Mouse (Mus musculus): Measurements from ENCODE around the gene Nlgn3. TPM values are rescaled to one million over a fixed set of nuclear protein-coding genes. Genes with fewer than 3 reads are reported as not detected.

Gene Nlgn3
- total RNA-seq (2014; rRNA removed; ENCODE audit: low replicate concordance) (0.34 and 0.54 TPM in 2 replicates), polyA plus RNA-seq (2015; fragmentation: Nextera tagmentation; extraction: Ambion mirVana) (0.65 and 0.67 TPM in 2 replicates)

DNA sequence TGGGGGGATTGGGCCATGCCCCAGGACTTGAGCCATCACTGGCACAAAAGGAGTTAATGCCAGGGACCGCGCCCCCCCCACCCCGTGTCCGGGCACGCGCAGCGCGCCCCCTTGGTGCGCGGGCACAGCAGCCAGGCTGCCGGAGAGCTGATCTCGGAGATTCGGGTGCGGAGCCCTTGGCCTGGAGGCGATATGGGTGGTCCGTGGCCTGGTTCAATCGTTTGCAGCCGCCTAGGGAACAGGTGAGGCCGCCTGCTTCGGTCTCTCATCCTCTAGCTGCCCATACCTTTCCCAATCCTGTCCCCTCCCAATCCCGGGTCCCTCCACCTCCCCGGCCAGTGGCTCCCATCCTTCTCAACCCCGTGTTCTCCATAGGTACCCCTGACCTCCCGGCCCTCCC is at the start of gene Nlgn3:
Nlgn3 (plus strand) TSS at position 114 of the 400 bp plus-strand sequence.
- Histone ChIP-seq H3K4me3 (ENCODE audit: low read depth, low read length) (peak within 1 kb of the TSS; percentile 22), H3K36me3 (replicated peaks; ENCODE audit: control insufficient read depth, insufficient read depth, low read length) (0 out of 2 replicates have a peak, but pooled peaks cover 3% of the 10 kb centered on the region), H3K27ac (ENCODE audit: low read depth) (no peak within 1 kb of the TSS), H3K27me3 (ENCODE audit: control insufficient read depth, insufficient read depth, low read length) (no peaks in the 10 kb centered on the region), H3K9ac (replicated peaks; ENCODE audit: low read depth, low read length) (no peak within 1 kb of the TSS), H3K4me1 (ENCODE audit: control insufficient read depth, insufficient read depth) (no peaks in the 10 kb centered on the region), H3K9me3 (replicated peaks; ENCODE audit: control insufficient read depth, low read length) (no peaks in the 10 kb centered on the region), H3K4me2 (ENCODE audit: low read depth, low read length) (peak within 1 kb of the TSS; percentile 53)
- no peak for ATAC-seq (ENCODE audit: insufficient read depth, low read depth)
- TF ChIP-seq CTCF (IDR thresholded peaks at IDR 0.05; ENCODE audit: low read depth) (no peak), EP300 (IDR thresholded peaks at IDR 0.05; ENCODE audit: low read depth) (no peak)
- DNase-seq (ENCODE audit: low spot score): no peak
- WGBS: 18% methylated on average over 9 of the region's 24 CpGs

DNA sequence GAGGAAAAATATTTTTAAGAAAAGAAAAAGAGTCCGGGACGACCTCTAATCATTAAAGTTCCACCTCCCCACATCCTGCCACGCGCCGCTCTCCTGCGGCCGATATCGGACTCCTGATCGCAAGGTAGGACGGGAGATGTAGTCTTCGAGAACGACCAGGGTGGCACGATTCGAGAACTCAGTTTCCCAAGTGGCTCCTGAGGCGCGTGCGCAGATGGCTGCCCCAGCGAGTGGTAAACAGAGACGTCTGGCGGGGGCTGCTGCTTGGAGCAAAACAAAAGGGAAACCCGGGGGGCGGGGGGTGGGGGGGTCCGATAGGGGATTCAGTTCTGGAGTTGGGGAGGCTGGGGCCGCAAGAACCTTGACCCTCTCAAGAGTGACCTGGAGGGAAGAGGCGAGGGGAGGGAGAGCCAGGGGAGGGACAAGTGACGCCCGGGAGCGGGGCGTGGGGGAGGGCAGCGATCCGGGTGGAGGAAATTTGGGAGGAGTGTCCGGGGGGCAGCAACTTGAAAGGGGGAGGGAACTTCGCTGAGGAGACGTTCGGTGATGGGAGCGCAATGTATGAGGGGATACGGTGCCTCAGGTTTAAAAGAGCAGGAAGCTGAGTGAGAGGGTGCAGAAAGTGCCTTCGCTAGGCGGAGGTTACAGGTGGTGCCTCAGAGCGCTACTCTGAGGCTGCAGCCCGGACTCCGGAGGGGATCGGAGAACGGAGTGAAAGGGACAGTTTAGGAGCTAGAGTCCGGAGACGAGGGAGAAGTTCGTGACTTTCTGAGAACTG is 44.8 kb upstream of the Nlgn3 start, which contains the start of gene Foxo4:
Foxo4 (plus strand) TSS at position 577 of the 778 bp plus-strand sequence.
- peak within 1 kb of the TSS; percentile 64 for H3K9ac ChIP-seq (replicated peaks; ENCODE audit: low read depth, low read length)
- H3K4me2 ChIP-seq (ENCODE audit: low read depth, low read length): peak within 1 kb of the TSS; percentile 85
- DNase-seq (ENCODE audit: low spot score) (peak; percentile 79), ATAC-seq (ENCODE audit: insufficient read depth, low read depth) (peak; percentile 94)
- H3K27ac ChIP-seq (ENCODE audit: low read depth): peak within 1 kb of the TSS; percentile 65
- H3K4me1 ChIP-seq (ENCODE audit: control insufficient read depth, insufficient read depth): no peaks in the 10 kb centered on the region
- H3K27me3 ChIP-seq (ENCODE audit: control insufficient read depth, insufficient read depth, low read length): no peaks in the 10 kb centered on the region
- 17% methylated on average over 47 of the region's 47 CpGs for WGBS
- no peak for TF ChIP-seq CTCF (IDR thresholded peaks at IDR 0.05; ENCODE audit: low read depth)
- no peak for TF ChIP-seq EP300 (IDR thresholded peaks at IDR 0.05; ENCODE audit: low read depth)
- peaks cover 10% of the 10 kb centered on the region for H3K36me3 ChIP-seq (replicated peaks; ENCODE audit: control insufficient read depth, insufficient read depth, low read length)
- H3K9me3 ChIP-seq (replicated peaks; ENCODE audit: control insufficient read depth, low read length): no peaks in the 10 kb centered on the region
- H3K4me3 ChIP-seq (ENCODE audit: low read depth, low read length): peak within 1 kb of the TSS; percentile 57

DNA sequence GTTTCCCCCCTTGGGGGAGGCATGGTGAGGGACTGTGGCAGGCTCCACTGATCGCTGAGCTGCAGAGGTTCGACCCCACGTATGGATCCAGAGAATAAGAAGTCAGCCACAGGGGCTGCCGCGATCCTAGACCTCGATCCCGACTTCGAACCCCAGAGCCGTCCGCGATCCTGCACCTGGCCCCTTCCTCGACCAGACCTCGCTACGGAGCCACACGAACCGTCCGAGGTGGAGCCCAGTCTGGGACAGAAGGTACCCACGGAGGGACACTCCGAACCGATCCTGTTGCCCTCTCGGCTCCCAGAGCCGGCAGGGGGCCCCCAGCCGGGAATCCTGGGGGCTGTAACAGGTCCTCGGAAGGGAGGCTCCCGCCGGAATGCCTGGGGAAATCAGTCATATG is 44.2 kb upstream of the Nlgn3 start:
- Histone ChIP-seq H3K4me3 (ENCODE audit: low read depth, low read length) (peak overlapping the region; percentile 57), H3K36me3 (replicated peaks; ENCODE audit: control insufficient read depth, insufficient read depth, low read length) (peaks cover 10% of the 10 kb centered on the region), H3K9me3 (replicated peaks; ENCODE audit: control insufficient read depth, low read length) (no peaks in the 10 kb centered on the region), H3K27ac (ENCODE audit: low read depth) (peak overlapping the region; percentile 65), H3K9ac (replicated peaks; ENCODE audit: low read depth, low read length) (peak overlapping the region; percentile 64), H3K4me1 (ENCODE audit: control insufficient read depth, insufficient read depth) (no peaks in the 10 kb centered on the region), H3K27me3 (ENCODE audit: control insufficient read depth, insufficient read depth, low read length) (no peaks in the 10 kb centered on the region), H3K4me2 (ENCODE audit: low read depth, low read length) (peak overlapping the region; percentile 85)
- TF ChIP-seq CTCF (IDR thresholded peaks at IDR 0.05; ENCODE audit: low read depth) (no peak), EP300 (IDR thresholded peaks at IDR 0.05; ENCODE audit: low read depth) (no peak)
- ATAC-seq (ENCODE audit: insufficient read depth, low read depth): no peak
- WGBS: 15% methylated on average over 26 of the region's 26 CpGs
- no peak for DNase-seq (ENCODE audit: low spot score)

DNA sequence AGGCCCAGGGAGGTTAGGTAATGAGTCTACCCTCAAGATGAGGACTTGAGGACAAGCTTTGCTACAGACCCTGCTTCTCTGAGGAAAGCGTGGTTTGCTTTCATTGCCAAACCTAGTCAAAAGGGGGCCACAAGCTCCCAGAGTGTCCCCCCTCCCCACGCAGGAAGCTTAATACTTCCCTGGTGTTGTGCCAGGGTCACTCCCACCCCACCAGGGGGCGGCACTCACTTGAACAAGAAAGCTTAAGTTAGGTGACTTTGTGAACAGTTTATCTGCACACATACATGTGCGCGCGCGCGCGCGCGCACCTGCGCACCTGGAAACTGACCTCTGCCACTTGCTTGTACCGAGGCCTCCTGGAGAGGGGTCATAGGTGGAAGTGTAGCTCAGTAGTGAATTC is 42.4 kb upstream of the Nlgn3 start:
- WGBS: 82% methylated on average over 13 of the region's 13 CpGs
- ATAC-seq (ENCODE audit: insufficient read depth, low read depth): no peak
- H3K4me2 ChIP-seq (ENCODE audit: low read depth, low read length): no peak overlapping the region

DNA sequence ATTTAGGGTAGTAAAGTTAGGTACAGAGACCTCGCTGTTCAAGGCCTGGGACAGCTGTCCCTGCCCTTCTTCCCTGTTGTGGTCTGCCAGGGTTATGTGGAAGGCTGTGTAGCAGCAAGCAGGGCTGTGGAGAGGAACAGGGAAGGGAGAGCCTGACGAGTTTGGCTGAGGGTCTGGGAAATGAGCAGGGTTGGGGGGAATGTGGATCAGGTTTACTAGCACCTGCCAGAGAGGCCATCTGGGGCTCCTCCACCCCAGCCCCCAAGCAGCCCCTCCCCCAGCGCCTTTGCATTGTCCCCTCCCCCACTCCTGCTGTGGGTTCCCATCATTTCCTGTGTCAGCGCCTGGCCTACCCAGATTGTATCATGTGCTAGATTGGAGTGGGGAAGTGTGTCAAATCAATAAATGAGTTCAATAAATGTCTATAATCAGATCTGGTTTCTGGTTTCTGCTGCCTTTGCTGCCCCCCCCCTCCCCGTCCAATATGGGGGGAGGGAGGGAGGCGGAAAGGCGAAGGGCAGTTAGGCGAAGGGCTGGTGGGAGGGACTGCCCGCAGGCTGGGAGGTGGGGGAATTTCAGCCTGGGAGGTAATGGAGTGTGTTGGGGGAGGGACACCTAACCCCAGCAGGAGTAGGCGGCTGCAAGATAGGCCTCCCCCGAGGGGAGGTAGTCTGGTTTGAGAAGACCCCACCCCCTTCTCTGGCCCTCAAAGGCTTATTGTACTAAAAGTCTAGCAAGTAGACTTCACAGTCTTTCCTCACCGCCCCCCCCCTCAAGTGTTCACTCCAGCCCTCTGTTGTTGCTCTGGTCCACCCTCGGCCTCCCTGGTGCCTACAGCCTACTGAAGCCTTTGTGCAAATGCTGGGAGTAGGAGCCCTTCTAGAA is 38.3 kb upstream of the Nlgn3 start:
- no peak overlapping the region for H3K9ac ChIP-seq (replicated peaks; ENCODE audit: low read depth, low read length)
- no peaks in the 10 kb centered on the region for H3K4me1 ChIP-seq (ENCODE audit: control insufficient read depth, insufficient read depth)
- no peak for TF ChIP-seq EP300 (IDR thresholded peaks at IDR 0.05; ENCODE audit: low read depth)
- TF ChIP-seq CTCF (IDR thresholded peaks at IDR 0.05; ENCODE audit: low read depth): no peak
- ATAC-seq (ENCODE audit: insufficient read depth, low read depth): no peak; the same call in 1 of the 2 replicates
- 0 out of 2 replicates have a peak overlapping the region, but pooled peaks have one; percentile 38 for H3K27ac ChIP-seq (ENCODE audit: low read depth)
- no peaks in the 10 kb centered on the region for H3K9me3 ChIP-seq (replicated peaks; ENCODE audit: control insufficient read depth, low read length)
- 55% methylated on average over 11 of the region's 13 CpGs for WGBS
- H3K36me3 ChIP-seq (replicated peaks; ENCODE audit: control insufficient read depth, insufficient read depth, low read length): peaks cover 10% of the 10 kb centered on the region
- DNase-seq (ENCODE audit: low spot score): no peak
- H3K27me3 ChIP-seq (ENCODE audit: control insufficient read depth, insufficient read depth, low read length): no peaks in the 10 kb centered on the region
- no peak overlapping the region for H3K4me2 ChIP-seq (ENCODE audit: low read depth, low read length)
- H3K4me3 ChIP-seq (ENCODE audit: low read depth, low read length): no peak overlapping the region

More for the DNA sequence above, 42.4 kb upstream of the Nlgn3 start:
- H3K9me3 ChIP-seq (replicated peaks; ENCODE audit: control insufficient read depth, low read length): no peaks in the 10 kb centered on the region
- no peak for DNase-seq (ENCODE audit: low spot score)
- TF ChIP-seq CTCF (IDR thresholded peaks at IDR 0.05; ENCODE audit: low read depth) (no peak), EP300 (IDR thresholded peaks at IDR 0.05; ENCODE audit: low read depth) (no peak)
- H3K27ac ChIP-seq (ENCODE audit: low read depth): no peak overlapping the region
- H3K36me3 ChIP-seq (replicated peaks; ENCODE audit: control insufficient read depth, insufficient read depth, low read length): peaks cover 10% of the 10 kb centered on the region
- no peaks in the 10 kb centered on the region for H3K27me3 ChIP-seq (ENCODE audit: control insufficient read depth, insufficient read depth, low read length)
- no peaks in the 10 kb centered on the region for H3K4me1 ChIP-seq (ENCODE audit: control insufficient read depth, insufficient read depth)
- H3K4me3 ChIP-seq (ENCODE audit: low read depth, low read length): no peak overlapping the region
- H3K9ac ChIP-seq (replicated peaks; ENCODE audit: low read depth, low read length): no peak overlapping the region

All from heart, postnatal 0 days (tissue).